Mouse (Mus musculus): ENCODE measurements around the gene Slc37a1. TPM values are rescaled to one million over a fixed set of nuclear protein-coding genes. Genes with fewer than 3 reads are reported as not detected.

Gene Slc37a1
- 2.2 and 3.8 TPM in 2 replicates for polyA plus RNA-seq (2021; fragmentation: Nextera tagmentation)
- long read RNA-seq, experiment 1, transcript Slc37a1-201 (20 exons, 3,389 nt): major isoform, 12 of 17 reads
- long read RNA-seq, experiment 1, partial matches to known transcripts: 2 of 17 reads
- long read RNA-seq, experiment 1, other reads (novel, unspliced or antisense): 3 of 17 reads
- long read RNA-seq, experiment 2, partial matches to known transcripts: 3 of 7 reads
- long read RNA-seq, experiment 2, other reads (novel, unspliced or antisense): 1 of 7 reads

DNA sequence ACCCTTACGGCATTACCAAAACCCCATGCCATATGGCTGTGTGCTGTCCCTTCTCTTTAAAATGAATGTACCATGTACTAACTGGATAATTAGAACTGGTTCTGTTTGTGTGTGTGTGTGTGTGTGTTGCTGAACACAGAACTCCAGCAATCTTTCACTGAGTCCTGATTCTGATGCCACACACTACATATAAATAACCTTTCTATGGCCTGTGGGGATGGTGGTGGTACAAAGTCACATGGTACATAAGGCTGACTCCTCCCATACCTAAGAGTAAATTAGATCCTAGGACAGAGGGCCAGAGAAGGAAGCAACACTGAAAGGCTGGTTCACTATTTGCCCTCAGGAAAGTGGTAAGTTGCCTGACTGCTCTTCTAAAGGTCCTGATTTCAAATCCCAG is at the start of gene Slc37a1:
Gene Slc37a1, plus strand, starts transcription at position 301 of the 400 bp plus-strand sequence.

DNA sequence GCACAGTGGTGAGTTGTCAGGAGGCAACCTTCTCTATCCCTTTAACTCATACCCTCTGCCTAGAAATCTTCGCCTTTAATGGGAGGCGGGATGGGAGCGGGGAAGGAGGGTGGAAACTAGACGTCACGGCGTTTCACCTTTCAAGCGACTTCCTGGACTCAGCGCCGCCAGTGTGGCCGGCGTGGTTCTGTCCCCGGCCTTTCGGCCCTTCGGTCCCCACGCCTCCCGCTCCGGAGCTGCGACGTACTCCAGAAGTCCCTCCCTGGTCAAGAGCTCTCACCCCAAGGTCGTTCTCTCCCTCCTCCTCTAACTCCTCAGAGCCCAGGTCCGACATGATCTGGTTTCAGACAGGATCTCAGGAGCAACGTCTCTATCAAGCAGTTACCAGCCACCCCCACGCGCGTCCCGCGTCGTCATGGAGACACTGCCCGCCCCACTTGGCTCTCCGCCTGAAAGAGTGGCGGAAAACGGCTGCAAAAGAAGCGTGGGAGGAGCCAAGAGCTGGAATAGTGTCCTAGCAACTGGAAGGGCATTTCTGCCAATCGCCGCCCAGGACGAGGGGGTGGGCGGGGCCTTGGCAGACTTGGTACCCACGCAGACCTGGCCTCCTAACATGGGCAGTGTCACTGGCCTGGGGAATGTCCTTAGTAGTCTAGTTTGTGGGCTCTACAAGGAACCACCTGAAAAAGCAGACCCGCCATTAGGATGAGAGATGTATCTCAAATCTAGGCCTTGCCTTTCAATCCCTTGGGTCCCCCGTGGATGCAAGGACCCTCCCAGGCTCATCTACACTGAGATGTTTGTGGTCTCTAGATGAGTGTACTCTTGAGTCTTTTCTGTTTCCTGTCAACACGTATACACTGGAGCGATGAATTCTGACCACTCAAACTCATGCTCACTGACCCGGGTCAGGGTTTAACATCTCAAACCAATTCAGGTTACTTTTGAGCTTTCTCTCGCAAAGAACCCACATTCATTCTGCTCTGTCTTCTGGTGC is 9.4 kb upstream of the Slc37a1 start, which contains the start of gene Rsph1:
Gene Rsph1, minus strand, starts transcription at position 462 of the 997 bp plus-strand sequence.

DNA sequence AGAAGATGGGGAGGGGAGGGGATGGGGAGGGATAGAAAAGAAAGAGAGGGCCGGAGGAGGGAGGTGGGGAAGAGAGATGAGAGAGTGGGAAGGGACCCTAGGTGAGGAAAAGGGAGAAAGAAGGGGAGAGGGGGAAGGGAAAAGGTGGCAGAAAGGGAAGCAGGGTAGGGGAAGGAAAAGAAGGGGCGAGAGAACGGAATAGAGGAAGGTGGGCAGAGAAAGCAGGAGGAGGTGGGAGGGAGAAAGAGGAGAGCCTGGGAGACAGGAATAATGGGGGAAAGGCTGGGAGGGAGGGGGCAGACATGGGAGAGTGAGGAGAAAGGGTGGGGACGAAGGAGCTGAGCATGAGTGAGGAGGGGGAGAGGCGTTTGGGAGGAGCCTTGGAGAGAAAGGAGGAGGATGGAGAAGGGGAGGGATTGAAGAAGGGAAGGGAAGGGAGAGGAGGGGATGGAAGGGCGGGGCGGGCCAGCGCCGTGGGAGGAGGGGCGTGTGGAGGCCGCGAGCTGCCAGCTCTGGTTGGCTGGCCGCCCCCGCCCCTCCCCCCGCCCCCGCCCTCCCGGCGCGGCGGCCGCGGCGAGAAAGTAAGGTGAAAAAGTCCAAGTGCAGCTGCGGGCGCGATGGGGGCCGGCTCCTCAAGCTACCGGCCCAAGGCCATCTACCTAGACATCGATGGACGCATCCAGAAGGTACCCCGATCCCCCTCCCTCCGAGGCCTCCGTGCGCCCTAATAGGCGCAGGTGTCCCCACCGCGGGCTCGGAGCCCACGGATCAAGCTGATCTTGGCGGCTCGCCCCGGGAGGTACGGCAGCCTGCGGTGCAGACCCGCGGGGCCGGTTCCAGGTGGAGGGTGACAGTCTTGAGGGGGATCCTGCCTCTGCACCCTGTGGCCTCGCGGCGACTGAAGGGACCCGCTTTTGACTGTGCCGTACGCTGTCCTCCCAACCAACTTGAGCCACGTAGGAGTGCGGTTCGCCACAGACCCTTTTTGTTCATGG is 99.4 kb downstream of the Slc37a1 start, which contains the start of gene Pde9a:
Gene Pde9a, plus strand, starts transcription at position 540 of the 995 bp plus-strand sequence.

Other genes with a start within 250 kb of the Slc37a1 start
- 43.3 and 69.2 TPM in 2 replicates for gene Abcg1, start 229.1 kb upstream of the Slc37a1 start, polyA plus RNA-seq (2021; fragmentation: Nextera tagmentation)
- not detected in 2 replicates for gene Tff3, start 157.1 kb upstream of the Slc37a1 start, polyA plus RNA-seq (2021; fragmentation: Nextera tagmentation)
- gene Tff2, start 142.5 kb upstream of the Slc37a1 start, polyA plus RNA-seq (2021; fragmentation: Nextera tagmentation): not detected in 2 replicates
- not detected in 2 replicates for gene Tff1, start 121.5 kb upstream of the Slc37a1 start, polyA plus RNA-seq (2021; fragmentation: Nextera tagmentation)
- gene Tmprss3, start 87.8 kb upstream of the Slc37a1 start, polyA plus RNA-seq (2021; fragmentation: Nextera tagmentation): not detected in 2 replicates
- 0.04 TPM in 1 of 2 replicates, not detected in the other for gene Ubash3a, start 78.9 kb upstream of the Slc37a1 start, polyA plus RNA-seq (2021; fragmentation: Nextera tagmentation)
- gene Rsph1, start 9.4 kb upstream of the Slc37a1 start, polyA plus RNA-seq (2021; fragmentation: Nextera tagmentation): 7.3 and 7.4 TPM in 2 replicates
- 6.2 TPM in 2 replicates for gene Pde9a, start 99.4 kb downstream of the Slc37a1 start, polyA plus RNA-seq (2021; fragmentation: Nextera tagmentation)
- 16.3 and 20.6 TPM in 2 replicates for gene Wdr4, start 233.2 kb downstream of the Slc37a1 start, polyA plus RNA-seq (2021; fragmentation: Nextera tagmentation)
- gene Ndufv3, start 233.3 kb downstream of the Slc37a1 start, polyA plus RNA-seq (2021; fragmentation: Nextera tagmentation): 722 and 811 TPM in 2 replicates

All from left cerebral cortex, adult 6 months (tissue).